Mouse (Mus musculus) spleen, adult 12 weeks (tissue): ENCODE measurements around the gene A2m.

Experiments
- DNase-seq: peaks from one replicate; pipeline ENCODE4 v3.0.0; 2022; ENCODE audit warnings: low spot score

Gene A2m

GRCm38 (mm10) chr6:121635076-121635475 lies at the start of gene A2m:
TSS of gene A2m (plus strand) at chr6:121635376.
- no peak for DNase-seq

- no peak for DNase-seq
These were observed 45.0 kb upstream of the A2m start for GRCm38 (mm10) chr6:121590131-121590530.

DNA sequence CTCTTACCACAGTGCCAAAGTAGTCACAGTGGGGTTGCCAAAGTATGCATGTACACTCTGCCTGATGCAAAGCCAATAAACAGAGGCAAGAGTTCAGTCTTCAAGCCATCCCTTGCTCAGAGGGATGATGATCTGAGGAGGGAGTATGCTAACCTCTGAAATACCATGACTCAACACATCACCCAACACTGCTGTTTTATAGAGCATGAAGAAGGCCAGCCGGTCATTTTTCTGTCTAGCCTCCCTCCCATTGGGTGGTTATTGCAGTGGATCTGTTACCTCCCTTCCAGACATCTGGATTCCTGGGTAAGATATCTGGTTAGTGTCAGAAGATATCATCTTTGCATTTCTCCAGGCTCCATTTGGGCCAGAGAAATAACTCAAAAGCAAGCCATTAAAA lies 34.2 kb upstream of the A2m start:
- DNase-seq = no peak

GRCm38 (mm10) chr6:121607861-121608260 lies 27.3 kb upstream of the A2m start:
- DNase-seq = no peak

GRCm38 (mm10) chr6:121611796-121612195 lies 23.4 kb upstream of the A2m start:
- no peak for DNase-seq

DNA sequence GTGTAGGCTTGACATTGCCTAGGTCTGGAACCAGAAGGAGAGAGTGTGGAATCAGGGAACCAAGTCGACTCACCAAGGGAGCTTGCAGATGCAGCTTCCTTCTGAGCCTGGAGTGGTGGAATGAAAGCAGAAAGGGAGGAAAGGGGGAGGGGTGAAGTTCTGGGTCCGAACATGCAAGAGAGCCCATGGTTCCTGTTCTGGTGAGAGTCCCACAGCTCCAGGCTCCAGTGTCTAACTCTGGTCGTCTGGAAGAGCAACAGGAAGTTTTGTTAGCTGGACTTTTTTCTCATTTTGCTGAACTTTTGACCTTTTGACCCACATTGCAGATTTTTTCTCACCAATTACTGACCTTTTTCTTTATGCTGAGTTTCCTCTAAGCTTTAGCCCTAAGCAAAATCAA lies 17.7 kb upstream of the A2m start:
- DNase-seq = no peak

DNA sequence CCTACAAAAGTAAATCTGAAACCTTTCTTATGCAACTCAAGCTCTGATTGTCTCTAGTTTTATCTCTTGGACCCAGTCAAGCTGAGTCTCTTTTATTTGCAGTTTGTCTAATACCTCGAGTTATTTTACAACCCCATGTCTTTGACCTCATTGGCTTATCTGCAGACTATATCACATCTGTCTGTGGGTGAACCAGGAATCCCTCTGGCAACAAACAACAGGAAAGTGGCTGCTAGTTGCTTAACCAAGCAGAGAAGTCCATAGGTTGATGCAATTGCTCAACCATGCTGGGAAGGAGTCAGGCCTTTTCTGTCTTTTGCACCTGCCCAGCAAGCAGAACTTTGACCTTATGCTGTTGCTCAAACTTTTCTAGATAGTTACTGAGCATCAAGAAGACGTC lies 12.7 kb upstream of the A2m start:
- no peak for DNase-seq

DNA sequence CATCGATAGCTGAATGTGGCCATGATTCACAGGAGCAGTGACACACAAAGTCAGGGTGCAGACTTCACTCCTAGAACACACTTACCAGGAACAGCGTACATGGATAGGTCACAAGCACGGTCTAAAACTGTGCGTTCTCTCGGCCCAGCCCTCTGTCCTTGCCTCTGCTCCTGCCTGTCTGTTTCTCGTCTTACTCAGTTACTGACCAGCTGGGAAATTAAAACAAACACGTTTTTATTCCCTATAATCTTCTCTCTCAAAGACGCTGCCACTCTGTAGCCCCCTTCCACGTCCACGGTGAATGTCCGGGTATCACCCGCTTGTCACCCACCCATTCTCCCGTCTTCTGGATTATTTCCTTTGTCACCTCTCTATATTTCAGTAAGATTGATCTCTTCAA lies 656 bp upstream of the A2m start:
- DNase-seq = no peak

- no peak for DNase-seq
These were observed 749 bp downstream of the A2m start for GRCm38 (mm10) chr6:121635878-121636371.

DNA sequence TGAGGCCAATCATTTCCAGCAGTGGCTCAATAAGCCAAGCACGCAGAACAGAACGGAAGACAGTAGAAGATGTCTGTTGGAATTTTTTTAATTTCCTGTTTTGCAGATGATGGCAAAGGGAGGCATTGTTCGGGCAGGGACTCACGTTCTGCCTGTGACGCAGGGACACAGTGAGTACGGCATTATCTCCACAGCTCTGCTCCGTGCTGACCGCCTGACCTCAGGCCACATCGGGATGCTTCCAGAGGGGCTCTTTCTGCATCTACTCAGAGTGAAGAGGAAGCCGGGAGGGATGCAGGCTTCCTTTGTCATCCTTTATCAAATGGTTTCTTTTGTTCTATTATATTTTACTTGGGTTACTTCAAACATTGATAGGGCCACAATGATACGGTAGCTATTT lies 13.3 kb downstream of the A2m start:
- DNase-seq = no peak
